Mouse (Mus musculus): ENCODE measurements at regions not wholly inside any gene's neighbourhood (a gene's known extent, or its start where the extent isn't known, plus 50 kb on each side); places are given as distances from the start of the nearest gene placed in this dataset.

- TF ChIP-seq CTCF (IDR thresholded peaks at IDR 0.05) (peak; percentile 52), EP300 (IDR thresholded peaks at IDR 0.05) (no peak)
These were observed 222.4 kb upstream of the Eif4g2 start for GRCm38 (mm10) chr7:111305196-111305595.

Data from lung, postnatal 0 days (tissue).